Mouse (Mus musculus) thymus, postnatal 14 days (tissue): ENCODE measurements around the gene Pdxk.
"Not testable (repeated sequence)": the region's sequence is repeated elsewhere in the genome, so short reads cannot be mapped to it uniquely, and the experiment has no call there.

Source experiments
- DNase-seq: peaks from one replicate; pipeline ENCODE4 v3.0.0; 2021

Gene Pdxk

GRCm38 (mm10) chr10:78464792-78465207 lies at the start of gene Pdxk:
Gene Pdxk (minus strand): TSS chr10:78464975.
- DNase-seq = peak; percentile 96

GRCm38 (mm10) chr10:78502986-78503733 lies 38.4 kb upstream of the Pdxk start:
- DNase-seq = no peak

- peak; percentile 91 for DNase-seq
Observed at GRCm38 (mm10) chr10:78487431-78488086, 22.8 kb upstream of the Pdxk start.

- DNase-seq = no peak
Observed at GRCm38 (mm10) chr10:78486871-78487270, 22.1 kb upstream of the Pdxk start.

- DNase-seq = not testable (repeated sequence)
Observed at GRCm38 (mm10) chr10:78485369-78485768, 20.6 kb upstream of the Pdxk start.

GRCm38 (mm10) chr10:78481928-78482499 lies 17.2 kb upstream of the Pdxk start:
- peak; percentile 73 for DNase-seq

- no peak for DNase-seq
Observed at GRCm38 (mm10) chr10:78480954-78481927, 16.5 kb upstream of the Pdxk start.

- no peak for DNase-seq
Observed at GRCm38 (mm10) chr10:78476821-78477220, 12.0 kb upstream of the Pdxk start.

- DNase-seq = no peak
Observed at GRCm38 (mm10) chr10:78474759-78475158, 10.0 kb upstream of the Pdxk start.

GRCm38 (mm10) chr10:78473434-78473833 lies 8.7 kb upstream of the Pdxk start:
- no peak for DNase-seq

- DNase-seq = no peak
Observed at GRCm38 (mm10) chr10:78472046-78472445, 7.3 kb upstream of the Pdxk start.

- DNase-seq = no peak
Observed at GRCm38 (mm10) chr10:78470582-78471313, 6.0 kb upstream of the Pdxk start.

- no peak for DNase-seq
Observed at GRCm38 (mm10) chr10:78467761-78468310, 3.1 kb upstream of the Pdxk start.

GRCm38 (mm10) chr10:78466647-78467046 lies 1.9 kb upstream of the Pdxk start:
- DNase-seq = no peak

- DNase-seq = peak; percentile 50
Observed at GRCm38 (mm10) chr10:78465472-78465871, 697 bp upstream of the Pdxk start.

- peak; percentile 62 for DNase-seq
Observed at GRCm38 (mm10) chr10:78464201-78464791, 479 bp downstream of the Pdxk start.

GRCm38 (mm10) chr10:78463769-78464167 lies 1.0 kb downstream of the Pdxk start:
- DNase-seq = no peak

GRCm38 (mm10) chr10:78462945-78463768 lies 1.6 kb downstream of the Pdxk start:
- no peak for DNase-seq

GRCm38 (mm10) chr10:78461767-78462166 lies 3.0 kb downstream of the Pdxk start:
- peak; percentile 34 for DNase-seq

GRCm38 (mm10) chr10:78460463-78460862 lies 4.3 kb downstream of the Pdxk start:
- DNase-seq = no peak
